Mouse (Mus musculus) adrenal gland, postnatal 10 days (tissue): ENCODE measurements at regions not wholly inside any gene's neighbourhood (a gene's known extent, or its start where the extent isn't known, plus 50 kb on each side); places are given as distances from the start of the nearest gene placed in this dataset.

ENCODE experiments used
- DNase-seq: peaks from one replicate; pipeline ENCODE4 v3.0.0; 2021; ENCODE audit warnings: mixed read lengths

- DNase-seq: no peak
Measured at GRCm38 (mm10) chr10:111073851-111074430, 64.0 kb upstream of the Zdhhc17 start.

- no peak for DNase-seq
Measured at GRCm38 (mm10) chr10:111073262-111073661, 63.3 kb upstream of the Zdhhc17 start.

DNA sequence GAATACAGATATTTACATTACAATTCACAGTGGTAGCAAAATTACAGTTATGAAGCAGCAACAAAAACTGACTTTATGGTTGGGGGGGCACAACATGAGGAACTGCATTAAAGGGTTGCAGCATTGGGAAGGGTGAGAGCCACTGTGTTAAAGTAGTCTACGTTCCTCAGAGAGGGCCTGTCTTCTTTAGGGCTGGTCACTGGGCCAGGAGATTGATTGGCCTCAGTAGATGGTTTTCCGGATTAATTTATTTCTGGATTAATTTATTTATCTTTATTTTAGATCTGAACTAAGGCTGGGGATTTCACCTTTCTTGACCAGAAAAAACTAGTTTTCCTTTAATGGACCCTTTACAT lies 62.6 kb upstream of the Zdhhc17 start:
- DNase-seq: no peak

- no peak for DNase-seq
Measured at GRCm38 (mm10) chr10:111071805-111072553, 62.0 kb upstream of the Zdhhc17 start.

GRCm38 (mm10) chr10:111066146-111066545 lies 56.2 kb upstream of the Zdhhc17 start:
- DNase-seq: peak; percentile 42

DNA sequence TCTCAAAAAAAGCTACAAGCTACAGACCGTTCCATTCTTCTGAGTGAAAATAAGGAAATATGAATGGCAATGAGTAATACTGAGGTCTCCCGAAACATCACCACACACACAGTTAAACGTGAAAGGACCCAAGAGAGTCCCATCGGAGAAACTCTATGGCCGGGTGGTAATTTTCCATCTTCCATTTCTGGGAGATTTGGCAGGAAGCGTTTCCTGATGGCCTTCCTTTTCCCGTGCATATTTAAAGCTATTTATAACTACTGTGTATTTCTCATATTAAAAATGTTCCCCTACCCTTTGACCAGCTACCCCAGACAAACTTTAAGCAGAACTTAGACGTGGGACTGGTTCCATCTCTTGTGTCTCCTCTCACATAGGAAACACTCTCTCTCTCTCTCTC lies 50.7 kb upstream of the Zdhhc17 start:
- no peak for DNase-seq
